Mouse (Mus musculus) hindlimb bud, embryonic 11.5 days (tissue): ENCODE measurements around the gene Mlh3.

Experiments used
- DNase-seq: peaks from one replicate; pipeline ENCODE4 v3.0.0-alpha.2; 2012; ENCODE audit warnings: low read depth, low spot score; ENCODE audit errors: extremely low spot score

The Mlh3 gene

GRCm38 (mm10) chr12:85270319-85270718 lies at the start of gene Mlh3:
Mlh3 (minus strand) TSS chr12:85270599.
- DNase-seq: peak; percentile 71

GRCm38 (mm10) chr12:85308651-85309050 lies 38.3 kb upstream of the Mlh3 start:
- no peak for DNase-seq

GRCm38 (mm10) chr12:85305247-85305892 lies 35.0 kb upstream of the Mlh3 start:
- DNase-seq: peak; percentile 96

- no peak for DNase-seq
Measured at GRCm38 (mm10) chr12:85304725-85305124, 34.3 kb upstream of the Mlh3 start.

- no peak for DNase-seq
Measured at GRCm38 (mm10) chr12:85303256-85303655, 32.9 kb upstream of the Mlh3 start.

- no peak for DNase-seq
Measured at GRCm38 (mm10) chr12:85298835-85299180, 28.4 kb upstream of the Mlh3 start.

GRCm38 (mm10) chr12:85298127-85298834 lies 27.9 kb upstream of the Mlh3 start:
- peak; percentile 75 for DNase-seq

- DNase-seq: no peak
Measured at GRCm38 (mm10) chr12:85297345-85297997, 27.1 kb upstream of the Mlh3 start.

GRCm38 (mm10) chr12:85296915-85297314 lies 26.5 kb upstream of the Mlh3 start:
- DNase-seq: no peak

GRCm38 (mm10) chr12:85295506-85295905 lies 25.1 kb upstream of the Mlh3 start:
- no peak for DNase-seq

- DNase-seq: no peak
Measured at GRCm38 (mm10) chr12:85292906-85293305, 22.5 kb upstream of the Mlh3 start.

GRCm38 (mm10) chr12:85292288-85292687 lies 21.9 kb upstream of the Mlh3 start:
- no peak for DNase-seq

- no peak for DNase-seq
Measured at GRCm38 (mm10) chr12:85291541-85291940, 21.1 kb upstream of the Mlh3 start.

- DNase-seq: no peak
Measured at GRCm38 (mm10) chr12:85290633-85291032, 20.2 kb upstream of the Mlh3 start.

GRCm38 (mm10) chr12:85289157-85290000 lies 19.0 kb upstream of the Mlh3 start:
- DNase-seq: no peak

GRCm38 (mm10) chr12:85288486-85289156 lies 18.2 kb upstream of the Mlh3 start, which contains the start of gene Zc2hc1c:
Zc2hc1c (plus strand) TSS chr12:85288591.
- DNase-seq: peak; percentile 79

- no peak for DNase-seq
Measured at GRCm38 (mm10) chr12:85287809-85288485, 17.5 kb upstream of the Mlh3 start, which contains the start of gene Acyp1. Acyp1 (minus strand) TSS chr12:85288438.

GRCm38 (mm10) chr12:85286941-85287340 lies 16.5 kb upstream of the Mlh3 start:
- DNase-seq: no peak

GRCm38 (mm10) chr12:85284996-85285395 lies 14.6 kb upstream of the Mlh3 start:
- DNase-seq: no peak

- no peak for DNase-seq
Measured at GRCm38 (mm10) chr12:85284331-85284730, 13.9 kb upstream of the Mlh3 start.
